19 mouse cellular contexts compared by ENCODE assay signal in genomic region chr5:148544733-148545132, GRCm38 (mm10). TPM values are rescaled to one million over a fixed set of nuclear protein-coding genes. Genes with fewer than 3 reads are reported as not detected.
DNase-seq lines count a peak whose midpoint lies in the region; ATAC-seq and TF ChIP-seq lines count a peak whose summit lies in the region.
"Had no signal": no experiment of that assay in that cellular context is flagged by ENCODE, and none has a peak within 500 bp of the region (broad histone marks: within the 10 kb centered on the region; RNA-seq: fewer than 3 reads in every experiment).

No protein-coding gene starts in this region.

- H3K9ac ChIP-seq in MEL (ENCODE audit: control insufficient read depth, low read depth, low read length, poor library complexity, severe bottlenecking), result no peak overlapping the region
- H3K9ac ChIP-seq in midbrain, postnatal 0 days (replicated peaks; ENCODE audit: low read length, poor library complexity, severe bottlenecking), result no peak overlapping the region

- H3K9me3 ChIP-seq in MEL (replicated peaks; ENCODE audit: insufficient read depth, low read length), result no peaks in the 10 kb centered on the region
- H3K9me3 ChIP-seq in midbrain, postnatal 0 days (ENCODE audit: low read length), result no peaks in the 10 kb centered on the region
- H3K9me3 ChIP-seq: G1E had no signal

- H3K4me3 ChIP-seq in MEL (ENCODE audit: control insufficient read depth in 1 of 2, insufficient read depth in 1 of 2, low read depth in 2 of 2, low read length in 2 of 2), result no peak overlapping the region
- no peak overlapping the region for H3K4me3 ChIP-seq in midbrain, postnatal 0 days (ENCODE audit: low read depth, low read length)

- no peak for TF ChIP-seq POLR2A in MEL (IDR thresholded peaks at IDR 0.05; ENCODE audit: control insufficient read depth in 1 of 2, insufficient read depth in 1 of 2, low read depth in 1 of 2, low read length in 2 of 2, poor library complexity in 1 of 2)

- peaks cover 0 to 52% of the 10 kb centered on the region in 2 experiments; a peak in 2 of 4 replicates for H3K36me3 ChIP-seq in MEL (ENCODE audit: control insufficient read depth in 1 of 2, insufficient read depth in 2 of 2, low read length in 2 of 2)
- no peaks in the 10 kb centered on the region for H3K36me3 ChIP-seq in midbrain, postnatal 0 days (ENCODE audit: insufficient read depth, low read length)

- no peak for TF ChIP-seq CTCF in MEL (IDR thresholded peaks at IDR 0.05 in 2 of 3, conservative IDR thresholded peaks at IDR 0.05 in 1 of 3; ENCODE audit: control insufficient read depth in 1 of 3, insufficient read depth in 1 of 3, low read depth in 2 of 3, low read length in 3 of 3, poor library complexity in 1 of 3, severe bottlenecking in 1 of 3)
- TF ChIP-seq CTCF in midbrain, postnatal 0 days (IDR thresholded peaks at IDR 0.05), result no peak

- H3K27me3 ChIP-seq in MEL (ENCODE audit: control insufficient read depth in 1 of 2, insufficient read depth in 2 of 2, low read length in 2 of 2), result no peaks in the 10 kb centered on the region
- H3K27me3 ChIP-seq in midbrain, postnatal 0 days (ENCODE audit: insufficient read depth, low read length), result no peaks in the 10 kb centered on the region
- H3K27me3 ChIP-seq: CH12.LX, Patski had no signal

- no peak for ATAC-seq in midbrain, postnatal 0 days (ENCODE audit: low FRiP score)
- ATAC-seq: activated CD4-positive, CD25-positive, alpha-beta regulatory T cell, adult 4 months; CD4-positive, CD25-positive, alpha-beta regulatory T cell, adult 4 months; Patski had no signal

- TF ChIP-seq RAD21 in MEL (IDR thresholded peaks at IDR 0.05; ENCODE audit: low read depth, low read length), result no peak

- peaks cover 65% of the 10 kb centered on the region for H3K79me2 ChIP-seq in MEL (ENCODE audit: control insufficient read depth, insufficient read depth, low read length, poor library complexity)

- no peak overlapping the region for H3K4me2 ChIP-seq in midbrain, postnatal 0 days (ENCODE audit: low read depth, low read length, poor library complexity, severe bottlenecking)

- H3K27ac ChIP-seq in MEL (ENCODE audit: control insufficient read depth, low read depth, low read length), result no peak overlapping the region
- no peak overlapping the region for H3K27ac ChIP-seq in midbrain, postnatal 0 days (ENCODE audit: low read depth, low read length)

- H3K4me1 ChIP-seq in MEL (ENCODE audit: control insufficient read depth in 1 of 2, insufficient read depth in 2 of 2, low read length in 2 of 2), result peaks cover 29 to 43% of the 10 kb centered on the region in 2 experiments
- peaks cover 9% of the 10 kb centered on the region; the same call in 1 of the 2 replicates for H3K4me1 ChIP-seq in midbrain, postnatal 0 days (ENCODE audit: insufficient read depth, low read length)

- DNase-seq in MEL (ENCODE audit: low read depth, low spot score), result peak; percentile 50
- DNase-seq in midbrain, postnatal 0 days (ENCODE audit: low spot score), result no peak
- DNase-seq: adrenal gland, adult 2 months; adrenal gland, adult 8-10 months; adrenal gland, postnatal 10 days; adrenal gland, postnatal 14 days; adrenal gland, postnatal 25 days; adrenal gland, postnatal 36 days; B cell, adult 2 months; cerebellum, adult 11 months; cerebellum, adult 11-12 months; cerebellum, adult 18-20 months; cerebellum, adult 2 months; cerebellum, adult 8-10 months had no signal

- TF ChIP-seq EP300 in MEL (IDR thresholded peaks at IDR 0.05; ENCODE audit: low read depth in 1 of 2, low read length in 2 of 2), result no peak

- WGBS in midbrain, postnatal 0 days, result 97% methylated on average over 2 of the region's 2 CpGs

TF ChIP-seq in MEL, 35 proteins besides CTCF, POLR2A, EP300 and RAD21:
- peak; percentile 57; the same call in 1 of the 2 replicates for TF ChIP-seq GATA1 (IDR thresholded peaks at IDR 0.05; ENCODE audit: low read depth, low read length)
- no peak for TF ChIP-seq MYC (IDR thresholded peaks at IDR 0.05; ENCODE audit: low read depth, low read length)
- TF ChIP-seq ZMIZ1 (IDR thresholded peaks at IDR 0.05; ENCODE audit: low read depth, low read length), result no peak
- TF ChIP-seq SMC3 (IDR thresholded peaks at IDR 0.05; ENCODE audit: low read depth, low read length), result no peak
- no peak for TF ChIP-seq MAFK (IDR thresholded peaks at IDR 0.05; ENCODE audit: borderline replicate concordance, low read depth, low read length)

RNA-seq across cellular contexts. Expression of gene Ubl3, which starts 7.9 kb away (rescaled TPM):
- 41.0 and 50.7 TPM in 2 replicates for total RNA-seq in MEL (2012; rRNA removed)
- polyA plus RNA-seq in MEL (2012; ENCODE audit: insufficient read depth in 1 of 2, insufficient read length in 2 of 2, low read depth in 1 of 2, low replicate concordance in 2 of 2, missing spikeins in 1 of 2), result 10 to 100 TPM in 1 of 2 experiments, not detected in 1; 59.0 TPM
- 126 and 128 TPM in 2 replicates for total RNA-seq in midbrain, postnatal 0 days (2014; rRNA removed)
- polyA plus RNA-seq in midbrain, postnatal 0 days (2015; fragmentation: Nextera tagmentation; extraction: Ambion mirVana), result 79.1 and 79.7 TPM in 2 replicates
